Mouse (Mus musculus): ENCODE results near the gene Fntb.
"Not testable (repeated sequence)": the region's sequence is repeated elsewhere in the genome, so short reads cannot be mapped to it uniquely, and the experiment has no call there.

Gene Fntb

GRCm38 (mm10) chr12:76837101-76837843 is 71.9 kb downstream of the Fntb start:
- peak; percentile 90 for DNase-seq (ENCODE audit: low read depth, low spot score)

GRCm38 (mm10) chr12:76837844-76838650 is 72.7 kb downstream of the Fntb start:
- DNase-seq (ENCODE audit: low read depth, low spot score) = no peak

DNA sequence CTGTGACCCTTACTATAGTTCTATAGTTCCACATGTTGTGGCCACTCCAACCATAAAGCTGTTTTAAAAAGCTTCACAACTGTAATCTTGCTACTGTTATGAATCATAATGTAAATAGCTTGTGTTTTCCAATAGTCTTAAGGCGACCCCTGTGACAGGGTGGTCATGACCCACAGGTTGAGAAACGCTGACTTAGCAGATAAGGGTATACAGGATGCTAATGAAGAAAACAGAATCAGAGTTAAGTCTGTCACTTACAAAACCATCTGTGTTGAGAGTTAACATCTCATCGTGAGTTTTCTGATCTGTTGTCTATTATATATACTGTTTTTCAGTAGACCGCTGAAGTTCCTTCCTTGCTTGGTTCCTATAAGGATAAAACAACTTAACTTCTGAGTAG is 73.9 kb downstream of the Fntb start:
- no peak for DNase-seq (ENCODE audit: low read depth, low spot score)

GRCm38 (mm10) chr12:76840081-76840480 is 74.7 kb downstream of the Fntb start:
- no peak for DNase-seq (ENCODE audit: low read depth, low spot score)

DNA sequence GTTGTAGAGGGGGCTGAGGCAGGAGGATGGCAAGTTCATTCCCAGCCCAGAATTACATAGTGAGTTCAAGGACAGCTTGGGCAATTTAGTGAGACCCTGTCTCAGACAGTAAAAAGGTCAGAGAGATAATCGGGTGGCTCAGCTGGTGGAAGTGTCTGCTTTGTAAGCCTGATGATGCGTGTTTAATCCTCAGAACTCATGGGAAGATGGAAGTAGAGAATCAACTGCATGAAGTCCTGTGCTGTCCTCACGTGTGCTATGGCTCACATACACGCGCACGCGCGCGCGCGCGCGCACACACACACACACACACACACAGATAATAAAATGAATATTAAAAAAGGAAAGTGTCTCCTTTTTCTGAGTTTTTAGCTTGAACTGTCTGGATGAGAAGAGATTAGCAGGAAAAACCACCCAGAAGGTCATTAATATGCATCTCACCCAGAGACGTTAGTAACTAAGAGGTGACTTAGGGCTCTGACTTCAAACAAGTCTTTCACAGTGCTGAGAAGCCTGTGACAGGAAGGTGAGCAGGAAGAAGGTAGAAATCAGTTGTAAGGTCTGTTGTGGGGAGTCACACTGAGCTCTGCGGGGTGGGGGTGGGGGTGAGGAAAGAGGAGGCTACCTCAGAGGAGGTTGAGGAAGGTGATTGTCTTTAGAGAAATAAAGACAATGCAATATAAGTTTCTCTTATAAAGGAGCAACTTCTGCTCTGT is 79.1 kb downstream of the Fntb start:
- DNase-seq (ENCODE audit: low read depth, low spot score) = no peak

DNA sequence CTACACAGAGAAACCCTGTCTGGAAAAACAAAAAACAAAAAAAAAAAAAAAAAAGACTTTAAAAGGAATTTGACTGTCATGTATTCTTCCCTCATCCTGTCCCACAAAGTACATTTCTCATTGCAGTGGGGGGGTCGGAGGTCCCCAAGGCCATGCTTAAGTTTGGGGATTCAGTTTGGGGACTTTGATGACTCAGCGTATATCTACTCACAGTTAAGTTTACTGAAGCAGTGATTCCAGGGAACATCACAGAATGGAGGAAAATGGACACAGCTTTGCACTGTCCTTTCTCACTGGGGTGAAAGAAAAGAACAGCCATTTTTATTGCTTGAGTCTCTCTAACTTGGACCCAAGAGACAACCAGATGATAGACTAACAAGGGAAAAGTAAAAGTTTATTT is 87.0 kb downstream of the Fntb start:
- no peak for DNase-seq (ENCODE audit: low read depth, low spot score)

DNA sequence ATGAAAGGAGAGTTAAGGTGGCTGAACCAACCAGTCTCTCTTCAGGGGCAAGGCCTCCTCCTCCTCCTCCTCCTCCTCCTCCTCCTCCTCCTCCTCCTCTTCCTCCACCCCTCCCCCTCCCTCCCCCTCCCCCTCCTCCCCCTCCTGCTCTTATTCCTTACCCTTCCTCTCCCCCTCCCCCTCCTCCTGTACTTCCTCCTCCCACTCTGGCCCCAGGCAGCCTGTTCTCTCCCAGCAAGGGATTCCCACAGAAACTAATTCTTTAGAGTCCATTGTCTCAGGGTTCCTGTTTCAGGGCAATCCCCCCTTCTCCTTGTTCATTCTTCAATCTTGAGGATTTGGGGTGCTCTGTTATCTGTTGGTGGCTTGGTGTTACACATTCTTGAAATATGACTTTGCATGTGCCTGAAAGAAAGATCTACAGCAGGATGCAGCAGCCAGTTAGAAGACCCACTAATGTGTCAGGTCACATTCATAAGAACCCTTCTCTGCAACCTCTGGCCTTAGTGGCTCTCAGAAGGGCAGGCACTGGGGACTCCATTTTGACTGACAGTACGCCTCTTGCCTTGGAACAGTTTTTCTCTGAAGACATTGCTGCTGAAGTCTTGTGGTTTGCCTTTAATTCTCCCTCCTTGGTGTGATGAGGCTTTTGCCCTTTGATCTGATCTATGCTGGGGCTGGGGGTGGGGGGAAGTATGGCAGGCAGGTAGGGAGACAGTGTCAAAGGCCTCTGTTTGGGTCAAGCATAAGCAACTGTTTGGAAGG is 88.2 kb downstream of the Fntb start:
- no peak for DNase-seq (ENCODE audit: low read depth, low spot score)

GRCm38 (mm10) chr12:76857087-76857486 is 91.7 kb downstream of the Fntb start:
- no peak for DNase-seq (ENCODE audit: low read depth, low spot score)

GRCm38 (mm10) chr12:76858788-76859187 is 93.4 kb downstream of the Fntb start:
- DNase-seq (ENCODE audit: low read depth, low spot score) = not testable (repeated sequence)

- no peak for DNase-seq (ENCODE audit: low read depth, low spot score)
These were observed 98.3 kb downstream of the Fntb start for GRCm38 (mm10) chr12:76863651-76864050.

DNA sequence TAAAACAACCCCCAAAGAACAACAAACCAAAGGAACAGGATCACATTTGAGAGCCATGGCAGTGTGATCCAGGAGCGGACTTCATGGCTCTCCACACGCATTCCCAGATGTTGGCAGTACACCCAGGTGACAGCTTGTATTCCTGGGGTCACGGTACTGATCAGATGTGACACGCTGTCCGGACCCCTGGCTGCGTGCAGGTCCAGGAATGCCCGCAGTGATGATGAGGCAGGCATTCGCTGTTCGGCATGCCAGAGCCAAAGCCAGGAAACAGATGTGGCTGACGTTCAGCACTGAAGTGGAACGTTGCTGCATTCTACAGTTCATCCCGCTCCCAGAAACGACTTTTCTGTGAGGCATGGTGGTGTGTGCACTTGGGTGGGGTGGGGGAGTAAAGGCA is 99.9 kb downstream of the Fntb start:
- no peak for DNase-seq (ENCODE audit: low read depth, low spot score)

DNA sequence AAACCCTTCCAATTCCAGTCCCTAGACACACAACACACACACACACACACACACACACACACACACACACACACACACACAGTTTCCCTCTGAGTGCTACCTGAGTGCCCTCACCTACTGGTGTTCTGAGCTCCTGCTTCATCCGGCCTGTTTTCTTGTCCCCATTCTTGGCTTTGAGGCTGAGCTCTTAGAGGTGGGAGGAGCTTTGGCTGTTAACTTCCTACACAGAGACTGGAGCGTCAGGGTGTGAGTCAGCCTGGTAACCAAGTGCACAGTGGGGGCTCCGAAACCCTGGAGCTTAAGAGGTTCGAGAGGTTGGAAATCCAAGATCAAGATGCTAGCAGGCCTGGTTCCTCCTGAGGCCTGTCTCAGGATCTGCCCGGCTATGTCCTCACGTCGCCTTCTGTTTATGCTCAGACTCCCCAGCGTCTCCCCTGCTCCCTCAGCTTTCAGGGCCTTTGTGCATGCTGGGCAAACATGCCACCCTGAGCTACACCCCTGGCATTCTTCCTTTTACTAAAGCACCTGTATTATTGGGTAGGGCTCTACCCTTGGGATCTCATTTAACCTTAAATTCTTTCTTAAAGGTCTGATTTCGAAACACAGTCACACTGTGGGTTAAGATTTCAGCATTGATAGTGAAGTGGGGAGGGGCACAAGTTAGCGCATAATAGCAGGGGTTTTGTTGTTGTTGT is 102.3 kb downstream of the Fntb start:
- DNase-seq (ENCODE audit: low read depth, low spot score) = no peak

DNA sequence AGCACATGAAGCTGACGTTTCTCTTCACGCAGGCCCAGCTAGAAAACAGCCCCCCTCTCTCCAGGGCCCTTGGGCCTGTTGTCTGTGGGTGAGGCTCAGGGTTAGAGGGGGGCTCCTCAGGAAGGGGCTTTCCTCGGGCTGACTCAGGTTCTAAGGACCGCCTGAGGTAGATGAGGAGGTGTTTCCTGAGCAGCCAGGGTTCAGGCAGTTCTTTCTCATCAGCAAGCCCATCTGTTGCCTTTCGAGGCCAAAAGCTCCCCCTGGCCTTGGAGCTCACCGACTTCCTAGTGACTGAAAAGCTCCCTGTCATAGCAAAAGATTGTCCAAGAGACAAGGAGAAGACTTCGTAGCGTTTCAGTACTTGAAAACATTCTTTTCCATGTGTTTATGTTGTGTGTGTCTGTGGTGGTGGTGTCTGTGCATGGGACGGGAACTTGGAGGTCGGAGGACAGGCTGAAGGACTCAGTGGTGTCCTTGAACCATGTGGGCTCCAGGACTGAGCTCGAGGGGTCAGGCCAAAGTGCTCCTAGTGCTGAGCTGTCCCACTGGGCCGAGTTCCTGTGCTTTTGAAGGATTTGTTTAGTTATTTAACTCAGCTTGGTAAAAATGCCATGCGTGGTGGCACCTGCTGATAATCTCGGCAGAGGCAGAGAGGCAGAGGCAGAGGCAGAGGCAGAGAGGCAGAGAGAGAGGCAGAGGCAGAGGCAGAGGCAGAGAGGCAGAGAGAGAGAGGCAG is 103.2 kb downstream of the Fntb start:
- no peak for DNase-seq (ENCODE audit: low read depth, low spot score)

- no peak for DNase-seq (ENCODE audit: low read depth, low spot score)
These were observed 104.2 kb downstream of the Fntb start for GRCm38 (mm10) chr12:76869561-76869960.

DNA sequence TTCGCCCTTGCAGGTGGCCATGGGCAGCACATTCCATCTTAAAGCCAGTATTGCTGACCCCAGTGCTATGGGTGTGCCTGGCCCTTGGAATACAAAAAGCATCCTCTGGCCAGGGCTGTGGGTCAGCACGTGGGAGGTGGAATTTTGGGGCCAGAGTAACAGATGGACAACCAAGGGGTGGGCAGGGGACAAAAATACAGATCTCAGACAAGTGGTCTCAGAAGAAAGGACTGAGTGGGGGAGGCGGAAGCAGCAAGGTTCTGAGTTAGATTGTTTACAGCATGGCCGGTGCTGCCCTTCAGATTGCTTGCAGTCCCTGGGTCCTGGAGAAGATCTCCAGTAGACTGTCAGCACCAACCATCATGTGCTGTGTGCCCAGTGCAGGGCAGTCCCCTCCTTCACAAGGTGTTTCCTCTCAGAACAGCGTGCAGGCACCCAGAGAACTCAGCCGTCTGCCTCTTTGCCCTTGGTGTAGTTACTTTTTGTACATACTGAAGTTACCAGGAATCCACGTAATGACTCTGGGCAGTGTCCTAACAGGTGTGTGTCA is 107.5 kb downstream of the Fntb start:
- DNase-seq (ENCODE audit: low read depth, low spot score) = no peak

- no peak for DNase-seq (ENCODE audit: low read depth, low spot score)
These were observed 109.4 kb downstream of the Fntb start for GRCm38 (mm10) chr12:76874826-76875225.

GRCm38 (mm10) chr12:76879242-76879641 is 113.9 kb downstream of the Fntb start:
- DNase-seq (ENCODE audit: low read depth, low spot score) = peak; percentile 47

GRCm38 (mm10) chr12:76880131-76880530 is 114.7 kb downstream of the Fntb start:
- no peak for DNase-seq (ENCODE audit: low read depth, low spot score)

GRCm38 (mm10) chr12:76883824-76884223 is 118.4 kb downstream of the Fntb start:
- DNase-seq (ENCODE audit: low read depth, low spot score) = peak; percentile 27

DNA sequence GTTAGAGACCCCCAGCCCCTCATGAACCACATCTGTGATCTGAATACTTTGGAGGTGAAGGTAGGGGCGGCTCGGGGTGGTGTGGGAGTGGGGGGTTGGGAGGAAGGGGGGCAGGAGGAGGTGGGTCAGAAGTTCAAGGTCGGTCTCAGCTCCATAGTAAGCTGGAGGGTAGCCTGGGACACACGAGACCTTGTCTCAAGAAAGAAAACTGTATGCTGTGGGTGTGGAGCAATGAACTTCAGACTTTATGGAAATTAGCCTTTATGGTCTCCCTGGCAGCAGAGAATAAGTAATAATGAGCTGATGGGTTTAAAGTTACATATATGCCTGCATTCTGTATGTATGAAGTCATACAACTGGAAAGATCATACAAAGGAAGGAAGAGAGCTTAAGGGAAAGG is 119.7 kb downstream of the Fntb start:
- no peak for DNase-seq (ENCODE audit: low read depth, low spot score)
